Mouse (Mus musculus) right cerebral cortex, adult 2 months (tissue): ENCODE data around the gene Gm4305.
"Not testable (repeated sequence)": the region's sequence is repeated elsewhere in the genome, so short reads cannot be mapped to it uniquely, and the experiment has no call there.

Source experiments
- DNase-seq, 2 experiments: peaks; one replicate each; pipeline ENCODE4 v3.0.0; 2021 to 2022; ENCODE audit warnings: low spot score in 2 of 2

Gm4305 gene

DNA sequence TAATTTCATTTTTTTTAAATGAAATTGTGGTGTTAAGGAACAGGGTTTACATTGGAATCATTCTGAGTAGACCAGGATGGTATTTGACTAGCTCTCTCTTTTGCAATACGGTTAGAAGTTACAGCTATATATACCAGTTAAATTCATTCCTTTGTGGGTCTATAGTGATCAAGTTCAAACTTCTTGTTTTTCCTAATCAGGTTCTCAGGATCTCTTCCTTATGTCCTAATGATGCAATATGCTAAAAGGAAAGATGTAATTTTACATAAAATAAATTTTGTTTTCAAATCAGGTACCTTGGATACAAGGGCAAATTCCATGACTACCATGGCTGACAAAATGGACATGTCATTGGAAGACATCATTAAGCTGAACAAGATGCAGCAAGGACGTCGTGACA lies at the start of gene Gm4305:
Gene Gm4305, plus strand, starts transcription at position 301 of the 400 bp plus-strand sequence.
- DNase-seq = not testable (repeated sequence)

DNA sequence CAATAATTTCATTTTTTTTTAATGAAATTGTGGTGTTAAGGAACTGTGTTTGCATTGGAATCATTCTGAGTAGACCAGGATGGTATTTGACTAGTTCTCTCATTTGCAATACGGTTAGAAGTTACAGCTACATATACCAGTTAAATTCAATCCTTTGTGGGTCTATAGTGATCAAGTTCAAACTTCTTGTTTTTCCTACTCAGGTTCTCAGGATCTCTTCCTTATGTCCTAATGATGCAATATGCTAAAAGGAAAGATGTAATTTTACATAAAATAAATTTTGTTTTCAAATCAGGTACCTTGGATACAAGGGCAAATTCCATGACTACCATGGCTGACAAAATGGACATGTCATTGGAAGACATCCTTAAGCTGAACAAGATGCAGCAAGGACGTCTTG lies 15.5 kb upstream of the Gm4305 start, which contains the start of gene Gm4301:
Gene Gm4301, plus strand, starts transcription at position 301 of the 400 bp plus-strand sequence.
- DNase-seq = not testable (repeated sequence)

DNA sequence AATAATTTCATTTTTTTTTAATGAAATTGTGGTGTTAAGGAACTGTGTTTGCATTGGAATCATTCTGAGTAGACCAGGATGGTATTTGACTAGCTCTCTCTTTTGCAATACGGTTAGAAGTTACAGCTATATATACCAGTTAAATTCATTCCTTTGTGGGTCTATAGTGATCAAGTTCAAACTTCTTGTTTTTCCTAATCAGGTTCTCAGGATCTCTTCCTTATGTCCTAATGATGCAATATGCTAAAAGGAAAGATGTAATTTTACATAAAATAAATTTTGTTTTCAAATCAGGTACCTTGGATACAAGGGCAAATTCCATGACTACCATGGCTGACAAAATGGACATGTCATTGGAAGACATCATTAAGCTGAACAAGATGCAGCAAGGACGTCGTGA lies 10.4 kb upstream of the Gm4305 start, which contains the start of gene Gm4302:
Gene Gm4302, plus strand, starts transcription at position 301 of the 400 bp plus-strand sequence.
- DNase-seq = not testable (repeated sequence)

DNA sequence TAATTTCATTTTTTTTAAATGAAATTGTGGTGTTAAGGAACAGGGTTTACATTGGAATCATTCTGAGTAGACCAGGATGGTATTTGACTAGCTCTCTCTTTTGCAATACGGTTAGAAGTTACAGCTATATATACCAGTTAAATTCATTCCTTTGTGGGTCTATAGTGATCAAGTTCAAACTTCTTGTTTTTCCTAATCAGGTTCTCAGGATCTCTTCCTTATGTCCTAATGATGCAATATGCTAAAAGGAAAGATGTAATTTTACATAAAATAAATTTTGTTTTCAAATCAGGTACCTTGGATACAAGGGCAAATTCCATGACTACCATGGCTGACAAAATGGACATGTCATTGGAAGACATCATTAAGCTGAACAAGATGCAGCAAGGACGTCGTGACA lies 5.2 kb upstream of the Gm4305 start, which contains the start of gene Gm4303:
Gene Gm4303, plus strand, starts transcription at position 301 of the 400 bp plus-strand sequence.
- not testable (repeated sequence) for DNase-seq

DNA sequence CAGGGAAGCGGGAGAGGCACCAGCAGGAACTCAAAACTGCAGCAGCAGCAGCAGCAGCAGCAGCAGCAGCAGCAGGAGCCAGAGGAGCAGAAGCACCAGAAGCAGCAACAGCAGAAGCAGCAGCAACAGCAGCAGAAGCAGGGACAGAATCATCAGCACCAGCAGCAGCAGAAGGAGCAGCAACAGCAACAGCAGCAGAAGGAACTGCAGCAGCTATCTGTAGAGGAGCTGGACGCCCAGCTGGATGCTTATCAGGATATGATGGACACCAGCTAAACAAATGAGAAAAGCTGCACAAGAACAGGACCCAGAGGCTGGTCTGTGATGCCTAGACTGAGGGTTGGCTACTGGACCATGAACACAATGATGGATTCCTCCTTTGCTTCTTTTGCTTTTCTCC lies 5.9 kb downstream of the Gm4305 start:
- peak; percentile 1 to 3 for DNase-seq

DNA sequence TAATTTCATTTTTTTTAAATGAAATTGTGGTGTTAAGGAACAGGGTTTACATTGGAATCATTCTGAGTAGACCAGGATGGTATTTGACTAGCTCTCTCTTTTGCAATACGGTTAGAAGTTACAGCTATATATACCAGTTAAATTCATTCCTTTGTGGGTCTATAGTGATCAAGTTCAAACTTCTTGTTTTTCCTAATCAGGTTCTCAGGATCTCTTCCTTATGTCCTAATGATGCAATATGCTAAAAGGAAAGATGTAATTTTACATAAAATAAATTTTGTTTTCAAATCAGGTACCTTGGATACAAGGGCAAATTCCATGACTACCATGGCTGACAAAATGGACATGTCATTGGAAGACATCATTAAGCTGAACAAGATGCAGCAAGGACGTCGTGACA lies 10.1 kb downstream of the Gm4305 start, which contains the start of gene Gm4307:
Gene Gm4307, plus strand, starts transcription at position 301 of the 400 bp plus-strand sequence.
- not testable (repeated sequence) for DNase-seq

DNA sequence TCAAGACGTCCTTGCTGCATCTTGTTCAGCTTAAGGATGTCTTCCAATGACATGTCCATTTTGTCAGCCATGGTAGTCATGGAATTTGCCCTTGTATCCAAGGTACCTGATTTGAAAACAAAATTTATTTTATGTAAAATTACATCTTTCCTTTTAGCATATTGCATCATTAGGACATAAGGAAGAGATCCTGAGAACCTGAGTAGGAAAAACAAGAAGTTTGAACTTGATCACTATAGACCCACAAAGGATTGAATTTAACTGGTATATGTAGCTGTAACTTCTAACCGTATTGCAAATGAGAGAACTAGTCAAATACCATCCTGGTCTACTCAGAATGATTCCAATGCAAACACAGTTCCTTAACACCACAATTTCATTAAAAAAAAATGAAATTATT lies 31.6 kb downstream of the Gm4305 start, which contains the start of gene Gm4312:
Gene Gm4312, minus strand, starts transcription at position 101 of the 400 bp plus-strand sequence.
- not testable (repeated sequence) for DNase-seq
